Mouse (Mus musculus): ENCODE measurements at regions not wholly inside any gene's neighbourhood (a gene's known extent, or its start where the extent isn't known, plus 50 kb on each side); places are given as distances from the start of the nearest gene placed in this dataset.

- H3K4me2 ChIP-seq (replicated peaks), result no peak overlapping the region
- WGBS, result 45% methylated on average over 8 of the region's 8 CpGs
- H3K27me3 ChIP-seq, result no peaks in the 10 kb centered on the region
- H3K27ac ChIP-seq, result peak overlapping the region; percentile 17; the same call in 1 of the 2 replicates
- no peak overlapping the region for H3K4me3 ChIP-seq
- no peak overlapping the region for H3K9ac ChIP-seq
- no peak for ATAC-seq (ENCODE audit: low FRiP score)
- H3K36me3 ChIP-seq, result no peaks in the 10 kb centered on the region
- H3K4me1 ChIP-seq, result peaks cover 19% of the 10 kb centered on the region
- no peaks in the 10 kb centered on the region for H3K9me3 ChIP-seq (replicated peaks)
These were observed 246.9 kb downstream of the Mtx2 start for GRCm38 (mm10) chr2:75072471-75072870.

GRCm38 (mm10) chr2:75073178-75073577, 247.6 kb downstream of the Mtx2 start:
- WGBS, result 73% methylated on average over 9 of the region's 9 CpGs
- H3K4me2 ChIP-seq (replicated peaks), result no peak overlapping the region

GRCm38 (mm10) chr2:75087164-75087563, 261.6 kb downstream of the Mtx2 start:
- peaks cover 9% of the 10 kb centered on the region; the same call in 1 of the 2 replicates for H3K4me1 ChIP-seq
- no peaks in the 10 kb centered on the region for H3K27me3 ChIP-seq
- H3K36me3 ChIP-seq, result no peaks in the 10 kb centered on the region
- H3K4me3 ChIP-seq, result no peak overlapping the region
- no peak overlapping the region for H3K9ac ChIP-seq
- H3K27ac ChIP-seq, result no peak overlapping the region
- ATAC-seq (ENCODE audit: low FRiP score), result no peak
- no peaks in the 10 kb centered on the region for H3K9me3 ChIP-seq (replicated peaks)
- no peak overlapping the region; the same call in 1 of the 2 replicates for H3K4me2 ChIP-seq (replicated peaks)
- 57% methylated on average over 12 of the region's 12 CpGs for WGBS

More at GRCm38 (mm10) chr2:75073178-75073577, 247.6 kb downstream of the Mtx2 start:
- Histone ChIP-seq H3K4me1 (peaks cover 19% of the 10 kb centered on the region), H3K36me3 (no peaks in the 10 kb centered on the region), H3K9me3 (replicated peaks) (no peaks in the 10 kb centered on the region), H3K9ac (no peak overlapping the region), H3K4me3 (no peak overlapping the region), H3K27me3 (no peaks in the 10 kb centered on the region), H3K27ac (peak overlapping the region; percentile 74)
- ATAC-seq (ENCODE audit: low FRiP score), result no peak

GRCm38 (mm10) chr2:75089186-75089585, 263.6 kb downstream of the Mtx2 start:
- 66% methylated on average over 8 of the region's 8 CpGs for WGBS
- Histone ChIP-seq H3K4me2 (replicated peaks) (no peak overlapping the region), H3K27me3 (no peaks in the 10 kb centered on the region), H3K9ac (no peak overlapping the region), H3K4me1 (peaks cover 9% of the 10 kb centered on the region; the same call in 1 of the 2 replicates), H3K36me3 (no peaks in the 10 kb centered on the region), H3K9me3 (replicated peaks) (no peaks in the 10 kb centered on the region), H3K27ac (no peak overlapping the region), H3K4me3 (no peak overlapping the region)
- no peak for ATAC-seq (ENCODE audit: low FRiP score)

- no peaks in the 10 kb centered on the region for H3K27me3 ChIP-seq
- 23% methylated on average over 6 of the region's 6 CpGs for WGBS
- no peak overlapping the region for H3K9ac ChIP-seq
- ATAC-seq (ENCODE audit: low FRiP score), result no peak
- no peak overlapping the region for H3K4me2 ChIP-seq (replicated peaks)
- no peak overlapping the region for H3K4me3 ChIP-seq
- no peaks in the 10 kb centered on the region for H3K9me3 ChIP-seq (replicated peaks)
- no peaks in the 10 kb centered on the region for H3K36me3 ChIP-seq
- peaks cover 9% of the 10 kb centered on the region; the same call in 1 of the 2 replicates for H3K4me1 ChIP-seq
- no peak overlapping the region for H3K27ac ChIP-seq
These were observed 264.0 kb downstream of the Mtx2 start for GRCm38 (mm10) chr2:75089616-75090015.

GRCm38 (mm10) chr2:75090439-75090838, 264.8 kb downstream of the Mtx2 start:
- peaks cover 9% of the 10 kb centered on the region; the same call in 1 of the 2 replicates for H3K4me1 ChIP-seq
- whole genome bisulfite sequencing, result 71% methylated on average over 16 of the region's 16 CpGs
- peak overlapping the region; percentile 23; the same call in 1 of the 2 replicates for H3K27ac ChIP-seq
- no peaks in the 10 kb centered on the region for H3K9me3 ChIP-seq (replicated peaks)
- no peak overlapping the region for H3K4me3 ChIP-seq
- H3K27me3 ChIP-seq, result no peaks in the 10 kb centered on the region
- no peak overlapping the region for H3K4me2 ChIP-seq (replicated peaks)
- ATAC-seq (ENCODE audit: low FRiP score), result no peak
- H3K36me3 ChIP-seq, result no peaks in the 10 kb centered on the region
- H3K9ac ChIP-seq, result no peak overlapping the region

GRCm38 (mm10) chr2:75101501-75101900, 275.9 kb downstream of the Mtx2 start:
- H3K4me2 ChIP-seq (replicated peaks), result no peak overlapping the region
- H3K4me3 ChIP-seq, result no peak overlapping the region
- H3K27me3 ChIP-seq, result no peaks in the 10 kb centered on the region
- H3K4me1 ChIP-seq, result no peaks in the 10 kb centered on the region
- no peak overlapping the region for H3K9ac ChIP-seq
- no peak overlapping the region for H3K27ac ChIP-seq
- no peaks in the 10 kb centered on the region for H3K36me3 ChIP-seq
- 45% methylated on average over 11 of the region's 11 CpGs for WGBS
- H3K9me3 ChIP-seq (replicated peaks), result no peaks in the 10 kb centered on the region
- no peak for ATAC-seq (ENCODE audit: low FRiP score)

GRCm38 (mm10) chr2:75112751-75113150, 287.1 kb downstream of the Mtx2 start:
- Histone ChIP-seq H3K4me3 (no peak overlapping the region), H3K9me3 (replicated peaks) (no peaks in the 10 kb centered on the region), H3K9ac (no peak overlapping the region), H3K4me1 (no peaks in the 10 kb centered on the region), H3K4me2 (replicated peaks) (no peak overlapping the region), H3K27me3 (no peaks in the 10 kb centered on the region), H3K36me3 (no peaks in the 10 kb centered on the region), H3K27ac (no peak overlapping the region)
- no peak for ATAC-seq (ENCODE audit: low FRiP score)
- 91% methylated on average over 9 of the region's 9 CpGs for WGBS

GRCm38 (mm10) chr2:75114375-75114774, 288.8 kb downstream of the Mtx2 start:
- no peaks in the 10 kb centered on the region for H3K36me3 ChIP-seq
- ATAC-seq (ENCODE audit: low FRiP score), result no peak
- no peak overlapping the region for H3K9ac ChIP-seq
- H3K4me2 ChIP-seq (replicated peaks), result no peak overlapping the region
- H3K4me1 ChIP-seq, result no peaks in the 10 kb centered on the region
- H3K9me3 ChIP-seq (replicated peaks), result no peaks in the 10 kb centered on the region
- H3K27me3 ChIP-seq, result no peaks in the 10 kb centered on the region
- no peak overlapping the region for H3K4me3 ChIP-seq
- WGBS, result 58% methylated on average over 6 of the region's 6 CpGs
- no peak overlapping the region for H3K27ac ChIP-seq

- Histone ChIP-seq H3K4me2 (replicated peaks) (no peak overlapping the region), H3K4me3 (no peak overlapping the region), H3K4me1 (no peaks in the 10 kb centered on the region), H3K36me3 (no peaks in the 10 kb centered on the region), H3K9ac (no peak overlapping the region), H3K27ac (no peak overlapping the region), H3K9me3 (replicated peaks) (no peaks in the 10 kb centered on the region), H3K27me3 (no peaks in the 10 kb centered on the region)
- WGBS, result 78% methylated on average over 8 of the region's 8 CpGs
- no peak for ATAC-seq (ENCODE audit: low FRiP score)
These were observed 292.8 kb downstream of the Mtx2 start for GRCm38 (mm10) chr2:75118348-75118926.

- Histone ChIP-seq H3K4me3 (no peak overlapping the region), H3K27me3 (no peaks in the 10 kb centered on the region), H3K4me1 (no peaks in the 10 kb centered on the region), H3K9me3 (replicated peaks) (no peaks in the 10 kb centered on the region), H3K27ac (no peak overlapping the region), H3K36me3 (no peaks in the 10 kb centered on the region), H3K4me2 (replicated peaks) (no peak overlapping the region), H3K9ac (no peak overlapping the region)
- 95% methylated on average over 9 of the region's 9 CpGs for WGBS
- ATAC-seq (ENCODE audit: low FRiP score), result no peak
These were observed 294.0 kb downstream of the Mtx2 start for GRCm38 (mm10) chr2:75119599-75119998.

- Histone ChIP-seq H3K4me2 (replicated peaks) (no peak overlapping the region), H3K27ac (no peak overlapping the region), H3K4me3 (no peak overlapping the region), H3K4me1 (peaks cover 9% of the 10 kb centered on the region), H3K9ac (no peak overlapping the region), H3K36me3 (no peaks in the 10 kb centered on the region), H3K27me3 (peaks cover 46% of the 10 kb centered on the region), H3K9me3 (replicated peaks) (no peaks in the 10 kb centered on the region)
- ATAC-seq (ENCODE audit: low FRiP score), result no peak
- 84% methylated on average over 10 of the region's 10 CpGs for WGBS
These were observed 307.9 kb downstream of the Mtx2 start for GRCm38 (mm10) chr2:75133298-75134080.

GRCm38 (mm10) chr2:75136618-75137017, 311.0 kb downstream of the Mtx2 start:
- Histone ChIP-seq H3K4me3 (no peak overlapping the region), H3K4me2 (replicated peaks) (no peak overlapping the region), H3K27me3 (peaks cover 76% of the 10 kb centered on the region), H3K27ac (no peak overlapping the region), H3K9me3 (replicated peaks) (no peaks in the 10 kb centered on the region), H3K9ac (no peak overlapping the region), H3K4me1 (peaks cover 9% of the 10 kb centered on the region), H3K36me3 (no peaks in the 10 kb centered on the region)
- ATAC-seq (ENCODE audit: low FRiP score), result no peak
- 12% methylated on average over 8 of the region's 8 CpGs for WGBS

Data from hindbrain, embryonic 12.5 days (tissue).